Mouse (Mus musculus) thymus, postnatal 0 days (tissue): ENCODE results near the gene Gm49396. TPM values are rescaled to one million over a fixed set of nuclear protein-coding genes. Genes with fewer than 3 reads are reported as not detected.
A peak's percentile ranks its signal among the peaks of the same experiment; 100 is the strongest.

ENCODE experiments used
- DNase-seq: peaks from one replicate; pipeline ENCODE4 v3.0.0-alpha.2; 2015; ENCODE audit warnings: low spot score
- polyA plus RNA-seq: library from polyadenylated mRNA; unstranded; fragments of >200 nt; fragmentation: Nextera tagmentation; extraction: Ambion mirVana; gene quantifications from 2 replicates; pipeline ENCODE4 v1.2.1, GENCODE M21; 2015

Gene Gm49396
- 8.4 and 9.8 TPM in 2 replicates for polyA plus RNA-seq

DNA sequence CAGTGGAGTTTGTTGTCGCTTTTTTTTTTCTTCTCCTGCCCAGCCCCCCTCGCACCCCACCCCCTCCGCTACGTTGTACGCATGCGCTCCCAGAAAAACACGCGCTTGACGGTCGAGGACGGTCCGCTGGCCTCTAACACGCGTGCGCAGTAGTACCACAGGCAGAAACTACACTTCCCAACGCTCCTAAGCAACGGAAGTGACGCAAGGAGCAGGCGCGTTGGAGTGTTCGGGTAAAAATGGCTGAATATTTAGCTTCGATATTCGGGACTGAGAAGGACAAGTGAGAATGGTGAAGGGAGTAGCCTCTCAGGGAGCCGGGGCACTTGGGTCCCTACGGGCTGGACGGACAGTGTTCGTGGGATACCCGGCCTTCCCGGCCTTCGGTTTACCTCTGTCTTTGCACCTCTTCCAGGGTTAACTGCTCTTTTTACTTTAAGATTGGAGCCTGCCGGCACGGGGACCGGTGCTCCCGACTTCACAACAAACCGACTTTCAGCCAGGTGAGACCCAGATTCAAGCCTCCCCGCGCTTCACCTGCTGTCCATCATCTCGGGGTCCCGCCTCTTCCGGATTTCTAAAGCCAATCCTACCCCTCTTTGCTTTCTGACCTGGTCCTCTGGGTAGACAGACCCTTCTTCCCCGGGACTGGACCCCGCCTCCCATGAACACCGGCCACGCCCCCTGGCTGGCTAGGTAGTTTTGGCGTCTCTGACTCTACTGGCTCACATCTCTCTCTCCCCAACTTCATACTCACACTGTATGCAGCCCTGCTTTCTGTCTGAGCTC, at the start of gene Gm49396, which contains the start of the genes U2af1l4 and Psenen:
Gene Gm49396, plus strand, starts transcription at position 228 of the 789 bp plus-strand sequence.
Gene U2af1l4, plus strand, starts transcription at position 185 of the 789 bp plus-strand sequence.
Gene Psenen, minus strand, starts transcription at position 511 of the 789 bp plus-strand sequence.
- peak; percentile 98 for DNase-seq

DNA sequence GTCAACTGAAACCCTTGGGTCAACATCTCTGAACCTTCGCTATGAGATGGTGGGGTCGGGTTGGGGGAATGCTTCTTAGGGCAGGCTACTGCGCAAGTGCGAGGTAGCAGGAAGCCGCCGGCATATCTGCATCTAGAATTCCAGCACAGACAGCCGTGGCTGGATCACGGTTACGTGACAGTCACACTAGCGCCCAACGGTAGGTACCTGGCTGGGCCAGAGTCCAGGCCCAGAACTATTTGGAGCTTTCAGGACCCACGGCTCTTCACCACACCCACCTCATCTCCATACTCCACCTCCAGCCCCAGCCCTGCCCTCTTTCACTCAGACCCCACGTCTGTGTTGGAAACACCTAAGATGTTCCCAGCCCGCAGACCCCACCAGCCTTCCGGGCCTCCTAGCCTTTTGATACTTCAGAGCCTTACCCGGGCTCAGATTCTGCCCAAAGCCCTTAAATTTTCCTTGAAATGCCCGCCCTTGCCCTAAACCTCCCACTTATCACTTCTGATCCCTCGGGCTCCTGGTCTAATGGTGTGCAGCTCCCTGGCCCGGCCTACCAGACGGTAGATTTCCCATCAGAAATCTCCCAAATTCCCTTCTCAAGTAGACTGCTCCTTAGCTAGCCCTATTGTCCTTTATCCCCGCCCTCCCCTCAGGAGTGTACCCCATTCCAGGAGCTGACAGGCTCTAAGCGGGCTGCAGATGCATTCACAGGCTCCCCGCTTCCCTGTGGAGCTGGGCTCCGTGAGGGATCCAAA, 48.0 kb upstream of the Gm49396 start:
- DNase-seq = no peak

DNA sequence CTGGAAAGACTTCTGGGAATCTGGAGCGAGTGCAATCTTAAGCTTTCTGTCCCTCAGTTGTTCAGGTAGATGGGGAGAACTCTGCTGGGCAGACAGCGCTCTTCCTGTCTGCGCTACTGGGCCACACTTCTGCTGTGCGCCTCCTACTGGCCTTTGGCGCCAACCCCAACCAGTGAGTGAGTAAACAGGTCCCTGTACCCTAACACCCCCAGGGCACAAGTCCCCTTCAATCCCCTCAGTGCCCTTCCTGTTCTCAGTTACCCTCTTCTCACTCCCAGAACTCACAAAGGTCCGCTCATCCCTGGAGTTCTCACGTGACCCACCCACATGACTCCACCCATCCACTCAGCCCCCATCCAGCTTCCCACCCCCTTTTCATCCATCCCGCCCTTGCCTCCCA, 44.8 kb upstream of the Gm49396 start:
- DNase-seq = no peak

DNA sequence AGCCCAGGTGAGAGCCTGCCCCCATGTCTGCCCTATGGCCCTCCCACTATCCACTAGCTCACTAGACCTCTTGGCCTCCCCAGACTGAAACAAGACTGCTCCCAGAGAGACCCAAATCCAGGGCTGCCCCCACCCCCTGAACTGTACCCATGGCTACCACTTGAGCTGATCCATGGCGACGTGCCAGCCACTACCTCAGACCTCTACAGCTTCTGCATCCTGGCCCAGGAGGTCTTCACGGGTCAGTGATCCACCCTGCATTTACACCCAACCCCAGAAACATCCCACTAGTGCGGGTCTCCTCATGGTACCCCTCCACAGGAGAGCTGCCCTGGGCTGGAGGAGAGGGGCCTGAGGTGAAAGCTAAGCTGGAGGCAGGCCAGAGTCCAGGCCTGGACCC, 42.7 kb upstream of the Gm49396 start:
- DNase-seq = no peak

DNA sequence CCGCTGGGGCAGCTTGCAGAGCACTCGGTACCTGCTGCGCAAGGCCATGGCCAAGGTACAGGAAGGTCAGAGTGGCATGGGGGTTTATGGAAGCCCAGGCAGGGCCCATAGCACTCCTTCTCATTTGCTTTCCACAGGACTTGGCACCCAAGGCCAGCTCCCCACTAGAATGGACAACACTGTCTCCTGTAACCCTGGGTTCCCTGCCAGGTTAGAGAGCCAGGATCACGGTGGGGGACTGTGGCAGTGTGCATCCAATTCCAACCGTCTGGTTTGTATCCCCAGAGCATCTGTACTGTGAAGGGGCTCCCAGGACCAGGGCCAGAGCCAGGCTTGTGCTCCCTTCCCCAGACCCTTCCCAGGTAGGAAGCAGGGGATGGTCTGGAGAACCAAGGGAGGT, 42.3 kb upstream of the Gm49396 start:
- DNase-seq = no peak

DNA sequence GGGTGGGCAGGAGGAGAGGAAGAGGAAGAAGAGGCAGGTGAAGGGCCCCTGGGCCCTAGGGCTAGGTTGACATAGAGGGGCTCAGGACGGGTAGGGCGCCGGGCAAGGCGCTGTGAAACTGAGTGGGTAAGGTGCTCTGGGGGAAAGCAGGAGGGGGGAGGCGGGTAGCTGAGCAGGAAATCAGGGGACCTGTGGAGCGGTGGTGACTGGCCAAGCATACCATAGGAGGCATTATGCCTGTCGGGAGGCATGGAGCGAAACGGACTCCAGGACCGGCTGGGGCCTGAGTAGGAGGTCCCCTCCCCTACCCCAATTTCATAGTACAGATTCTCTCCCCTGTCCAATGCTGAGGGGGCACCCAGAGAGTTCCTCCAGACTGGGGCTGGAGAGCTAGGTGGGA, 40.3 kb upstream of the Gm49396 start:
- DNase-seq = no peak

DNA sequence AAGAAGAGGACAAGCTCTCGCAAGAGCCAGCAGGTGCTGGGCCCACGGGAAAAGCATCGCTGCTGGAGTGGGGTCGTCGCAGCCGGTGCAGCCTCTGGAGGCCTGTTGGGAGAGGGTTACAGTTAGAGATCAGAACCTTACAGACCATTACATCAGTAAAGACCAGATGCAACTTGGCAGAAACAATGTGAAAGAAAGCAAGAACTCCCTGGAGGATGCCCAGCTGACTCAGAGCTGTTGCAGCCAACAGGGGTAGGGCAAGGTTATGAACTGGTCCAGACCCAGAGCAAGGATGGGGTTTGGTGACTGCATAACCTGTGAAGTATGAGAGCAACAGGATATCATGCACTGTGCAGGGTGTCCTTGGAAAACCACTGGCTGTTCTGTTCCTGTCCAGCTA, 38.7 kb upstream of the Gm49396 start:
- DNase-seq = no peak

DNA sequence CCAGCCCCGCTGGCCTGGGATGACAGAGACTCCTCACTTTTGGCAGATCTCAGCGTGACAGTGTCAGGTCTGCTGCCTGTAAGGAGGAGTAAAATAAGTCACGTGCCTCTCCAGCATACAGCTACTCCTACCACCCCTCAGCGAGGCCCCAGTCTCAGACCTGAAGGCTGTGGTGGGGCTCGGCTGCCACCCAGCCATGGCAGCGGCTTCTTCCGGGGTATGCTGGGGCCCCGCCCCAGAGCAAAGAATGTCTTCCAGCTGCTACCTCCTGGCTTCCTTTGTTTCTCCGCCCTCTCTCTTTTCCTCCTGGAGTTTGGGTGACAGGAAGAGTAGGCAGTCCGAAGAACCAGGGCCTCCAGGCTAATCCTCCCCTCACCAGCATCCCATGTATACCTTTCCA, 37.2 kb upstream of the Gm49396 start:
- DNase-seq = peak; percentile 21

DNA sequence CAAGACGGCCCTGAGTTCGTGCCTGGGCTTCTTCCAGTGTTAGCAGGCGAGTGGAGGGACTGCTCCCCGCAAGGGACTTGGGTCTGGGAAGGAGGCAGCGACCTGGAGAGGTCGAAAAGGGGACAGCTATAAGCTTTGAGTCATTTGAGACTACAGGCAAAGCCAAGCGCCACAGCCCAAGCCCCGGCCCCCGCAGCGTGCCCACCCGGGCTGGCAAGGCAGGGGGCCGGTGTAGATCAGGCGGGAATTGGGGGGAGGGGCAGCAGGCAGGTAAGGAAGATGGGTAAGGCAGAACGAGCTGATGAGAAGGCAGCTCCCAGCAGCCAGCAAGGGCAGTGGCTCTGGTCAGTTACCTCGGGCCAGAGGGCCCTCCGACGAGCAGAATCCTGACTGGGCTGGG, 36.7 kb upstream of the Gm49396 start:
- no peak for DNase-seq

DNA sequence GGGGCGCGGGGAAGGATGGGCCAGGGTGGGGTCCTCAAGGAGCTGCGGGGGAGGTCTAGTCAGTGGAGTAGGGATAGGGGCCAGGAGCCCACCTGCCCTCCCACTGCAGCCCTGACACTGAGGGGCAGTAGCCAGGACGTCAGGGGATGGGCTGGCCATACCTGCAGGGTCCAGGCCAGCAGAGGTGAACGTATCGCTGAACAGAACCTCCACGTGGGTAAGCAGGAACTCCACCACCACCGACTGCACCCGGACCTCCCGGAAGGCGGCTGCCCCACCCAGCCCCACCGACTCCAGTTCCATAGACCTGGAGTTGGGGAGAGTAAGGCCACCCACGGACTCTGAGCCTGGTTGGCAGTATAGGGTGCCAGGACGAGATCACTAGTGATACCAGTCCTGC, 36.2 kb upstream of the Gm49396 start:
- DNase-seq = no peak

DNA sequence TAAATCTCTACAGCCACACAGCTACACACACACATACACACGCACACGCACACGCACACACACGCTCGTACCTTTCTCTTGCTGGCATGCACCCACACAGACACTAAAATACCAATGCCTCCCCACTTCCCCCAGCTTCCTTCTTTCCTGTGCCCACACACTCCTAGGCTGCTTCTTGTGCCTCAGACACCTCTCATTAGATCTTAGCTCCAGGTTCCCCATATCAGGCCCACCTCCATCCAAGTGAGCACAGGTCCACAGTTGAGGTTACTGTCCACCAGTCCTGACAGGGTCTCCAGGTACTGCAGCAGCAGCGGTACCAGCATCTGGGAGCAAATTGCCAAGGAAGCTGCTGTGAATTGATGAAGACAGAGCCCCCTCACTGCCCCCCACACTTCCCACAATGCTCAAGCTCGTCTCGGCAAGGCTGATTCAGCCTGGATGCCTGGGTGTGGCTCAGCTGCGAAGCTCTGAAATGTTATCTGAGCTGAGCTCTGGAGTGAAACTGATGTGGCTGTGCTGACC, 31.8 kb upstream of the Gm49396 start:
- no peak for DNase-seq

DNA sequence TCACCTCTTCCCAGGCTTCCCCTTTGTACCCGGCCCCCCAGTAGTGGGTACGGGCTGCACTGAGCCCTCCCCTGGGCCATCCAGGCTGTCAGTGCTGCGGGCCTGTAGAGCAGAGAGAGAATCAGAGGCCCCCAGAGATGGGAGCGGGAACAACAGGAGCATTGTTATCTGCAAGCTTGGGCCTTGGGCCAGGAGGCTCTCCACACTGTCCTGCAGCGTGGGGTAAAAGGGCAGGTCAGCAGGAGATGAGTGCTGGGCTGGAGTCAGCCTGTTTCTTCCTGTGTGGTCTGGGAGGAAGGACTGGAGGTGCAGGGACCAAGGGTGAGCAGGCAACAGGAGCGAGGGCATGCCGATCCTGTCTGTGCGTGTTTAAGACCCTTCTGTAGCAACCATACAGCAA, 30.2 kb upstream of the Gm49396 start:
- DNase-seq = no peak

DNA sequence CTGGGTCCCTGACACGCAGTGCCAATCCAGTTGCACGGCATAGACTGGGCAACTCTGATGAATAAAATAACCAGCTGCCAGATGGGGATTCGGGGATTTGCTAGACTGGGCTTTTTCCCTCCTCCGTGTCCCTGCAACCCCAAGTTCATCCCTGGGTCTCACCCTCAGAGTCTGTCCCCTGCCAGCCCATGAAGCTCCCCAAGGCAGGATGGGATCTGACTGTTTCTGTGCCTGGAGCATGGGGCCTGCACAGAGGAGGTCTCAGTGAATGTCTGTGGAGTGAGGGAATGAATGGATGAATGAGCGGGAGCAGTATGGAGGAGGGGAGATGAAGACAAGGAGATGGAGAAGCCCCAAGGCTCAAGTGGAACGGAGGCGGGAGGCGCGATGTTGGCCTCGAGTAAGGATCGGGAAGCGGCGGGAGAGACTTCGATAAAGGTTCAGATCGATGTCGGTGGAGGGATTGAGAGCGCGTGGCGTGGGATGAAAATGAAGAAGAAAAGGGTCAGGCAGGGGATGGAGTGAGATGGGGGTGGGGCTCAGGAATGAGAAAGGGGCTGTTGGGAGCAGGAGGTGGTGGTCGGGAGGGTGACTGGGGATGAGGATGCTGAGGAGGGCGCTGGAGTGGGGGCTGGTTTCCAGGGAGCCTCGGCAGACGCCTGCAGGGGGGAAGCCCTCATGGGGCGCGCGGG, 29.1 kb upstream of the Gm49396 start:
- DNase-seq = no peak

DNA sequence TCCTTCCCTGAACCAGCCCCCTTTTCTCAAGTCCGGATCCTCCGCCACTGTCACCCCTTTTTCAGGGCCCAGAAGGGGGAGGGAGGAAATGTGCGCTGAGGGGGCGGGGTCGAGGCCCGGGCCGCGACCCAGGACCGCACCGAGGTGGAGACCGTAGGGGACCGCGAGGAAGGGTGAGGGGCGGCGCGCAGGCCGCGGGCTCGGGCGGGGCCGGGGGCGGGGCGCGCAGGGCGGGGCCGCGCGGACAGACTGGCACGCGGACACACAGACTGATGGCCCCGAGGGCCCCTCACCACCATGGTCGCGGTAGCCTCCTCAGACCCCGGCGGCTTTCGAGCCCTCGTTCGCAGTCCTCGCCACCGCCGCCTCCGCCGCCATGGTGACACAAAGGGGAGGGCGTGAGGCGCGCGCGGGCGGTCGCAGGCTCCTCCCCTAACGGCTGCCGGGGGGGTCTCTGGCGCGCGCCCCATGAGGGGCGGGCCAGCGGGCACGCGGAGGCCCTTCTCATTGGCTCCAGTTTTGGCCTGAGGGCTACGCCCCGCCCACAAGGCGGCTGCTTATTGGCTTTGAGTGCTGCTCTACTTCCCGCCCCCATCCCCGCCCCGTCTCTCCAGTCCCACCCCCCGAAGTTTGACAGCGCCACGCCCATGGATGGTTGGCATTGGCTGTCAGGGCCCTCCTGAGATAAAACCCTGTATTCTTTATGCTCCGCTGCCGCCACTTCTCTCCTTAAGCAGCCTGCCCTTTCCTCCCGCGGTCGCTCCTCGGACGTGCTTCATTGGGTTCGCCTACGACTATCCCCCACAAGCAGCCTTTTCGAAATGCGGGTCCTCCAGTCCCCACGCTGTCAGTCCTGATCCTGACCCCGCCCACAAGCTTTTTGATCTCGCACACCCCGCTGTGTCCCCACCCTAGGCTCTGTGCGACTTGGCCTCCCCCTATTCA, 28.2 kb upstream of the Gm49396 start, which contains the start of gene Arhgap33:
Gene Arhgap33, minus strand, starts transcription at position 428 of the 945 bp plus-strand sequence.
- DNase-seq = peak; percentile 99

DNA sequence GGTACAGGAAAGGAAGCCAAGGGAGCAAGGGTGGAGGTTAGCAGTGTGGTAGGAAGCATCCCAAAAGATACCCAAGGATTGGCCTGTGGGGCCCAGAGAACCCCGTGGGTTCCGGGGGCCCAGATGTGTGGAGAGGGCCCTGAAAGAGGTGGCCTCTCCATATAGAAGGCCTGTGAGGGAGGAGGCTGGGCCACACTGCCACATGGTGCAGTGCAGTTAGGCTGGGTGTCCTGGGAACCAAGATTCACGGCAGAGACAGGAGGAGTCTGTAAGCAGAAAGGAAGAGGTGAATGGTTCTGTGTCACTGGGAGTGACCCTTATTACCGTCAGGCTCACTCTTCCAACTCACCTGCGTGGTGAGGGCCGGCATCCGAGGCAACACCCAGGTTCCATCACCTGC, 22.6 kb upstream of the Gm49396 start:
- DNase-seq = no peak

DNA sequence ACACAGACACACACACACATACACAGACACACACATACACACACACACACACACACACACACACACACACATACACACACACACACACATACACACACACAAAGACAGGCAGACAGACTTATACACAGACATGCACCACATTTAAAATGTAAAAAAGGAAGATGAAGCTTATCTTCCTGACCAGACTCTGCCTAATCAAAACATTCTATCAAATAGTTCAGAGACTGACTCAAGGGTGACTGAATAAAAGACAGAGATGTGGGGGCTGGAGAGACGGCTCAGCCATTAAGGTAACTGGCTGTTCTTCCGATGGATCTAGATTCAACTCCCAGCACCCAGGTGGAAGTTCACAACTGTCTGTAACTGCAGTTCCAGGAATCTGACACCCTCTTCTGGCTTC, 18.8 kb upstream of the Gm49396 start:
- DNase-seq = no peak

DNA sequence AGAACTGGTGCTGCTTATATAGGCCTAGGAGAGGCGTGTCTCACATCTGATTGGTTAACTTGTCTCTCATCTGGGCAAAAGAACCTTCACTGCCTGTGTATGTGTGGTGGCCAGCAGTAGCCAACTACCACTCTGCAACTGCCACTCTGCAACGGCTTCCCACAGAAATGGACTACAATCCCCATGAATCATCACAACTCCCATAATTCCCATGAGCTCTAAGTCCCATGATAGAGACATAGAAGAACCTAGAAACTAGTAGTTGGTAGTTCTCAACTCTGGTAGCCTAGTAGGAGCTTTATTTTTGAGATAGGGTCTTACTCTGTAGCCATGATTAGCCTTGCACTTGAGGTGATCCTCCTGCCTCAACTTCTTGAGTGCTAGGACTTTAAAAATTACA, 13.3 kb upstream of the Gm49396 start:
- DNase-seq = no peak

DNA sequence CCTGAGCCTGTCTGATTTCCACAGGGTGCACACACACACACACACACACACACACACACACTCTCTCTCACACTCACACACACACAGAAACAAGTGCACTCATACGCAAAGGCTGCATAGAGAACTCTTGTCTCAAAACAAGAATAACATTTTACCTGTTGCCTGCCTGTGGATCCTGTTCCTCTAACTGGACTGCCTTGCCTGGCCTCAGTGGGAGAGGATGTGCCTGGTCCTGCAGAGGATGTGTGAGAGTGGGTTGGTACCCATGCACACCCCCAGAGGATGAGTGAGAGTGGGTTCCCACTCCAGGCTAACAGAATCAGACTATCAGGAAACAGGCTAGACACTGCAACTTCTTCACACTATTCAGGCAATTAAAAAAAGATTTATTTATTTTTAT, 12.5 kb upstream of the Gm49396 start:
- no peak for DNase-seq

DNA sequence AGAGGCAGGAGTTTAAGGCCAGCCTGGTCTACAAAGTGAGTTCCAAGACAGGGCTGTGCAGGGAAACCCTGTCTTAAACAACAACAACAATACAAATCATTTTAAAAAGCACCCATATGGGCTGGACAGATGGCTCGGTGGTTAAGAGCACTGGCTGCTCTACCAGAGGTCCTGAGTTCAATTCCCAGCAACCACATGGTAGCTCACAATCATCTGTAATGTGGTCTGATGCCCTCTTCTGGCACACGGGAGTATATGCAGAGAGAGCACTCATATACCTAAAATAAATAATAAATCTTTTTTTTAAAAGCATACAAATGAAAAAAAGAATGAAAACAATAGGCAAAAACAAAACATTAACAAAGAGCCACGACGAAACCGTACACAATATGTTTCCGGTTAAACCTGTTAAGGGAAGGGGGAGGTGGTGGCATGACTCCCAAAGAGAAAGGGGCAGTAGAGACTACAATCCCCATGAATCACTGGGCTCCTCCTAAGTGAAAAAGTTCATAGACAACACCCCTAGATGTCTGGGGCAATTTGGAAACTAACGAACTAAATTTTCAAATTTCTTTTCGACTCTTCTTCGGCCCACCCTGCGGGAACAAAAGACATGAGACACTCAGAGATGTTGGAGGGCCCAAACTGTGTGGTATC, 11.6 kb upstream of the Gm49396 start:
- DNase-seq = no peak
